Mouse (Mus musculus) T-helper 2 cell (primary cell): ENCODE data around the gene Abca7.
"Not testable (repeated sequence)": the region's sequence is repeated elsewhere in the genome, so short reads cannot be mapped to it uniquely, and the experiment has no call there.

ENCODE experiments used
- in situ Hi-C: fragments of 300-600 bp; cut with MboI, MseI; formaldehyde crosslinking; loops from one replicate; pipeline ENCODE4 v1.15.1; 2025; ENCODE audit warnings: high pct_unique_total_duplicates

The Abca7 gene

DNA sequence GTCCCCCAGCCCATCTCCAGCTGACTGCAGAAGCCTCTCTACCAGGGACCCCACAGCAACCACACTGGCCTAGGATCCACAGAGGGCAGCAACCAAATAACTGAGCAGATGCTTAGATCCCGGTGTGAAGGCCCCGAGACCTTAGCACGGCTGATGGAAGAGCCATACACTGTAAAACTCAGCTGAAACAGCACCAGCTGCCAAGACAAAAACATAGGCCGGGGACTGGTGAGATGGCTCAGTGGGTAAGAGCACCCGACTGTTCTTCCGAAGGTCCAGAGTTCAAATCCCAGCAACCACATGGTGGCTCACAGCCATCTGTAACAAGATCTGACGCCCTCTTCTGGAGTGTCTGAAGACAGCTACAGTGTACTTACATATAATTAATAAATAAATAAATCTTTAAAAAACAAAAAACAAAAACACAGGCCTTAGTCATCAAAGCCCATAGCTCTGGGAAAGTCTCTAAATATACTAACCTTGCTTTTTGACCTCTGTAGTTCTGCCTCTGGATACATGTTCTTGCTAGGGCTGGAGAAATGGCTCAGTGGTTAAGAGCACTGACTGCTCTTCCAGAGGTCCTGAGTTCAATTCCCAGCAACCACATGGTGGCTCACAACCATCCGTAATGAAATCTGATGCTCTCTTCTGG lies 45.2 kb downstream of the Abca7 start:
- in situ Hi-C loops = not testable (repeated sequence)

DNA sequence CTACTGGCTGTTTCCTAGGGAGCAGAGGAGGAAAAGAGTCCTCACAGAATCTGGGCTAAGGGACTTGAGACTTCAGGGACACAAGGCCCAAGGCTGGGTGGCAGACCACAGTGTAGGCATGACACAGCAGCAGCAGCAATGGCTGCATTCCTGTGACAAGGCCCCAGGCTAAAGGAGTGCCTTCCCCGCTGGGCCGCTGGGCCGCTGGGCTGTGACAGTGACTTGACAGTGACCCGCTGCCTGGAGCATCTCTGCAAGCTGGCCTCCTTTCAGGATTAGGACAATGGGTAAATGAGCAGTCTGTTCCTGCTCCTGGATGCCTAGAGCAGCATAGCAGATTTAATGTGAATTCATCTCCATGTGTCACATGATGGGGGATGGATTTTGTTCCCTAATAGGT lies 47.8 kb downstream of the Abca7 start:
- in situ Hi-C loops = no loop called here

DNA sequence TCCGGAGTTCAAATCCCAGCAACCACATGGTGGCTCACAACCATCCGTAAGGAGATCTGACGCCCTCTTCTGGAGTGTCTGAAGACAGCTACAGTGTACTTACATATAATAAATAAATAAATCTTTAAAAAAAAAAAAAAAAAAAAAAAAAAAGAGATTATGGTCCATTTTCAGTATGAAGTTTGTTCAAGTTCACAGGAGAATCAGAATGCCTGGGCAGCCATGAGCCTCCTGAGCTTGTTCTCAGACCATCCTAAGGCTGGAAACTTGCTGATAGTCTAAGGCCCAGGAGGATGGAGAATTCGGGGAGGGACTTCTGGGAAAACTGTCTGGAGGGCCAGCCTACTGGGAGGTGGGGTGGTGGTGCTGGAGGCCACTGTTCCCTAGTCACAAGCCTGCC lies 49.1 kb downstream of the Abca7 start:
- in situ Hi-C loops = not testable (repeated sequence)

DNA sequence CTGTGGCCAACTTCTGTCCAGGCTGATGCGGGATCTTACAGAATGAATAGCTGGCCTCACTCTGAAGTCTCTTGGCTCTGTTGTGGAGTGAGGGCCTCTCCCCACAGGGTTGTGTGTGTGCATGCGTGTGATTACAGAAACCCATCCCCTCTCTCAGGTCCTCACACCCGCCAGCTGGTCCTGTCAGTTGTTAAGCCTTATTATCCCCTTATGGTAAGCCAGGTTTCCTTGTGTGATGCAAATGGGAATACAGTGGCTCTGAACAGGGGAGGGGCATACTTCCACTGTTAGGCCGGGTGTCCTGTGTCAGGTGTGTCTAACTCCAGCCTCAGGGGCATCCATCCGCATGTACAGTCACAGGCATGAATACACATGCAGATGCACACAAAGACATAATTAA lies 49.5 kb downstream of the Abca7 start:
- in situ Hi-C loops = no loop called here

DNA sequence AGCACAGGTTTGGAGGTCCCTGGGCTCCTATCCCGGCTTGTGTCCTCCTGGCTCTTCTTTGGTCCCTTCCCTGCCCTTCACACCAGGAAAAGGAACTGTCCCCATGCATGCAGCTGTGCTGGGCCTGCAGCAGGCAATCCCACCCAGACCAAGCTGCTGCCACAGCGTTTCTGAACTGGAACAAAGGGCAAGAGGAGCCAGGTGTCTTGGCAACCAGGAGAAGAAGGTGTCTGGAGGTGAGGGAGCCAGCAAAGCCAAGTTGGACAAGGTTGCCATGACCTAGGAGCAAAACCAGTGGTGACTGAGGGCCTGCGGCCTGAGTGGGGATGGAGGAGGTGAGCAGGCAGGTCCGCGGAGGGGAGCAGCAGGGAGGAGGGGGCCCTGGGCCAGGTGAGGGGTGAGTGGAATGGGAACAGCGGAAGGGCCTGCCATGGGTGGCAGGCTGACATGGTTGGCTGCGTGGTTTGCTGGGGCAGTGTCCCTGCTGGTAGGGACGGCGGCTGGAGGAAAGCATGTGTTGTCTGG lies 50.8 kb downstream of the Abca7 start, which contains the start of gene Gpx4:
TSS of gene Gpx4 (plus strand) at position 126 of the 525 bp plus-strand sequence.
- in situ Hi-C loops = no loop called here

DNA sequence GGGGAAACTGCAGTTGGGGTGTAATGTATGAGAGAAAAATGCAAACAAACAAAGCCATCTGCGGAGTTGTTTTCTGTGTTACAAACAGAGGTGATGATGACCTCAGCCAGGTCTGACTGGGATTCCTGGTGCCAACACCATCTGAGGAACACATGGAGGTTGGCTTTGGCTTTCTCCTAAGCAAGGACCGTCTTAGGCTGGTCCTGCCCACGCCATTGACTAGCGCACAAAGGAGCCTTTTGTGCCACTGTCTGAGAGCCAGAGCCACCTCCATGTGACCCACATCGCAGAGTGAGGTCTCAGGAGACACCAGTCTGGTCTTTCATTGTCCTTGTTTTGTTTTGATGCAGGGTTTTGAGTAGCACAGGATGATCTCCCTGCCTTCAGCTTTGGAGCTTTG lies 52.1 kb downstream of the Abca7 start:
- in situ Hi-C loops = no loop called here

DNA sequence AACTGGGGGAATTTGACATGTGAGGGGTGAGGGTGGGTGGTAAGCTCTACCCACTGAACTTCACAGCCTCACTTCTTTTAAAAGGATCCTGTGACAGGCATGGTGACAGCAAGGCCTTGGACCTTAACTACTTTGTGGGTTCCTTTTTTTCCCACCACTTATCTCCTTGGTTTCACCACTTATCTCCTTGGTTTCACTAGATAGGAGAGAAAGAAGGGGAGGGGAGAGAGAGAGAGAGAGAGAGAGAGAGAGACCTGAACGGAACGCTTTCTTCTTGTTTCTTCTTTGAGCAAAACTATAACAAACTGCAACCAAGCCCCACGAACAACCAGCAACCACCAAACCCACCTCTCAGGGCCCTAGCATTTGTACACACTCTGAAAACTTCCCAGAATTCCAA lies 52.5 kb downstream of the Abca7 start:
- in situ Hi-C loops = no loop called here

DNA sequence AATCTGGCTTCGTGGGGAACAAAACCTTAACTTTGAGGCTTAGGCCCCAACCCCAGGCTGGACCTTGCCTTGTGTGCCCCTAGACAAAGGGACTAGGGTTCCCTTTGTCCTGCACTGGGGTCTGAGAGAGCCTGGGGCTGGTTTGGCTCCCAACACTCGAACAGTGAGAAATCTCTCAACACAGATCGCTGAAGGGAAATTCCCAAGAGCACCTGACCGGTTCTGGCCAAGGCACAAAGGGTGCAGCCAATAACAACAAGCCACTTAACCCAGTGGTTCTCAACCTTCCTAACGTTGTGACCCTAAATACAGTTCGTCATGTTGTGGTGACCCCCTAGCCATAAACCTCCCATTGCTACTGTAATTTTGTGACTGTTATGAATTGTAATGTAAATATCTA lies 54.0 kb downstream of the Abca7 start:
- in situ Hi-C loops = no loop called here

DNA sequence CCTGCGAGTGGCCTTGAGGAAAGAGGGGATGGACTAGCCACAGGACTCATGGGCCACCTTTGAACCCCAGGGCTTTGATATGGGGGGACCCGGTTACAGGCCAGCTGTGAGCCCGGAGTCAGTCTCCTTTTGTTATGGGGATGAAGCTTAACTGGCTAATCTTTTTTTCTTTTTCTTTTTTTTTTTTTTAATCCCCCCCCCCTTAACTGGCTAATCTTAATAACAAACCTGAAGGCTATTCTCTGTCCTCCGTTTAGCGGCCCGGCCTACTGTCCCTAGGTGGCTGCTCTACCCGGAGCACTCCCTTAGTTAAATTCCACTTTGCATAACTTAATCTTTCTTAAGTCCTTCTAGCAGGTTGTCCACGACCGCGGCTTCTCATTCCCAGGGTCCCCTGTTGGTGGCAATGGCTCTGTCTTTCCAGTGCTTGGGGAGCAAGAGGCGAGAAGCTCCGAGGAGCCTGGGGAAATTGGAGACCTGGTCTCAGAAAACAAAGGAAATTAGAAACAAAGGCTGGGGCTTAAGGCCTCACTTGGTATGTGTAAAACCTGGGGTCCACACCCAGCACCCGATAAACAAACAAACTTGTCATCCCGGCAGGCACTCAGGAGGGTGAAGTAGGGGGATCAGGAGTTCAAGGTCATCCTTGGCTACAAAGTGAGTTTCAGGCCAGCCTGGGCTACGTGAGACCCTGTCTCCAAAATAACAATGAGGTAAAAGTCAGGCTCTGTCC lies 54.8 kb downstream of the Abca7 start:
- in situ Hi-C loops = no loop called here

DNA sequence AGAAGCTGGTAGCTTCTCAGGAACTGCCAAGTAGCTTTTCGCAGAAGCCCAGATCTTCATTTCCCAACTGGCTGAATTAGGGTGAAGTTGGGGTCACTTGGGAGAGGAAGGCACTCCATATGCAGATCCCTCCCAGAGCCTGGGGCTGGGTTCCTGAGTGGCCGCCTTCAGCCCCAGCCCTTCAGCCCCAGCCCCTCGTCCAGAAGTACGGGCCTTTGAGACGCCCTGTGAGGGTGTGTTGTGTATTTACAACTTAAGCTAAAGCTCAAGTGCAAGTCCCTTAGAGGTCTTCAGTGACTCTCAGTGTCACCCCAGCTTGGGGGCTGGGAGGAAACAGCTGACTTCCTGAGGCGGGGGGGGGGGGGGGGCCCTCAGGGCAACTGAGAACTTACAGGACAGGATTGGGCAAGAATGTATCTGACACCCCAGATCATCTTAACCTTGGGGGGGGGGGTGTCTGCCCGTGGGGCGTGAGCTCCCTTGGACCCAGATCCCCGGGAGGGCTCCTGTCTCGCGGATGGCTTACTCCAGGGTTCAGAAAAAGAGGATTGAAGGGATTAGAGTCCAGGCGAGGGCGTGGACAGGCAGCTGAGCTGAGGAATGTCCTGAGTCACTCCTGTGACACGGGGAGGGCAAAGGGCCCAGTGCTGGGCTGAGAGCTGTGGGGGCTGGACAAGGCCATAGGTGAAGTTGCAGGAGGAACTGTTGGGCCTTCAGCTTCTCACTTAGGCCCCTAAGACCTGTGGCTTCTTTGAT lies 55.5 kb downstream of the Abca7 start:
- in situ Hi-C loops = no loop called here

DNA sequence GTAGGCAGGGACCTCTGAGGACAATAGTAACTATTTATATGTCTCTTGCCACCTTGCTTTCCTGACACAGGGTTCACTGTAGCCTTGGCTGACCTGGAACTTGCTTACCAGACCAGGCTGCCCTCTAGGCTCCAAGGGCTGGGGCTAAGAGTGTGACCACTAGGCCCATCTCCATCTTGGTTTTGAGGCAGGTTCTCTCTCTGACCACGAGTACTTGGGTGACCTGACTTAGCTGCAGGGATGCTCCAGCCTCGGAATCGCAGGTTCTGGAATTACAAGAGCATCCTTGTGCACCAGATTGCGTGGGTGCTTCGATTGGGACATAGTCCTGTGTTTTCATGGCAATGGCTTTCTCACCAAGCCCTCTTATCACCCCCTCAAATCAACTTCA lies 56.1 kb downstream of the Abca7 start:
- in situ Hi-C loops = no loop called here

DNA sequence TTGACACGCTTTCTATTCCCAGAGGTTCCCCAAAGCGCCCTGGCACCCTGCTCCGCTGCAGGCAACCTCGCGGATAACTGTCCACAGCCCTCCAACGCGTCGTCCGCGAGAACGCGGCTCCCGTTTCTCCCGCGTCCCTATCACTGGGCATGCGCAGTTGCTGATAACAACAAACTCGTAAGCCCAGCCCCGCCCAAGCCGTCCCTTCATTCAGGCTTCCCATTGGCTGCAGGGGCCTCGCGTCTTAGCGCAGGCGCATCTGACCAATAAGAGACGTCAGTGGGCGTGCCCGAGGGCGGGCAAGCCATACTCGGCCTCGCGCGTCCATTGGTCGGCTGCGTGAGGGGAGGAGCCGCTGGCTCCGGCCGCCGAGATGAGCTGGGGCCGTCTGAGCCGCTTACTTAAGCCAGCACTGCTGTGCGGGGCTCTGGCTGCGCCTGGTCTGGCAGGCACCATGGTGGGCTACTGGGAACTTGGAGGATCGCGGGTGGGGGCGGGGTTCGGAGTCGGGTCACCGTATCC lies 57.0 kb downstream of the Abca7 start:
- in situ Hi-C loops = no loop called here

DNA sequence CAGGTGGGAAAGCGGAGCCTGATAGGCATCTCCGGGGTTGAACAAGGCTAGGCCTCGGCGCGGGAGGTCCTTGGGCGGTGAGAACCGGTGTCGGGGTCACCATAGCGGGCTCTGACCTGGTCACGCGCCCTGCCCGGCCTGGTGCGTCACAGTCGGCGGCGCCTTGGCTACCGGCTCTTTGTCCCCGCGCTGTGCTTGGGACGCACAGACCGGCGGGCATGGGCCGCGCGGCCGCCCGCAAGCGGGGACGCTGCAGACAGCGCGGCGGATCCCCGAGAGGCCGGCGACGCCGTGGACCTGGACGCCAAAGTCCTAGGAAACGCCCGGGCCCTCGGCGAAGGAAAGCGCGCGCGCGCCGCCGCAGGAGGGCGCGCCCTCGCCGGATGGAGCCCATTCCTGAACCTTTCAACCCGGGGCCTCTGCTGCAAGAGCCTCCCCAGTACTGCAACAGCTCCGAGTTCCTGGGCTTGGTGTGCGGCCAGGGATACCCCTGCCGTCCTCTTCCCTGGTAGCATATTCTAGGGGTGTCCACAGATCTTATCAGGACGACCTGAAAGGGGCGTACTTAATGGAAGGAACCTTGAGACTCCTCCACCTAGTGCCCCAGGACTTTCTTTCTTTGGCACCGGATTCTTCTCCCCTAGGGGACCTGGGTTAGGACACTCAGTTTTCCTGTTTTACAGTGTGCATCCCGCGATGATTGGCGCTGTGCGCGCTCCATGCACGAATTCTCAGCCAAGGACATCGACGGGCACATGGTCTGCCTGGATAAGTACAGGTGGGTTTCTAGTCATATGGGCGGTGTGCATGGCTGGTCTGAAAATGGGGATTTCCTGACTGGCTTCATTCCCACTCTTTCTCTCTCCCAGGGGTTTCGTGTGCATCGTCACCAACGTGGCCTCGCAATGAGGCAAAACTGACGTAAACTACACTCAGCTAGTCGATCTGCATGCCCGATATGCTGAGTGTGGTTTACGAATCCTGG lies 57.8 kb downstream of the Abca7 start:
- in situ Hi-C loops = no loop called here

DNA sequence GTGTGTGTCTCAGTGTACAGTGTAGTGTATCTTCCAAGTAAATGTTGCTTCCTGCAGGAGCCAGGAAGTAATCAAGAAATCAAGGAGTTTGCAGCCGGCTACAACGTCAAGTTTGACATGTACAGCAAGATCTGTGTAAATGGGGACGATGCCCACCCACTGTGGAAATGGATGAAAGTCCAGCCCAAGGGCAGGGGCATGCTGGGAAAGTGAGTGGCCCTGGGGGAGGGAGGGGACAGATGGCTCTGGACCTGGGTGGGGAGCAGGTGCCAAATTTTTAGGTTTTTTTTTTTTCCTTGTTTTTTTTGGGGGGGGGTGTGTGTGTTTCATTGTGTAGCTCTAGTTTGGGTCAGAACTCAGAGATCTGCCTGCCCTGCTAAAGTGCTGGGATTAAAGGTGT lies 58.6 kb downstream of the Abca7 start:
- in situ Hi-C loops = not testable (repeated sequence)

DNA sequence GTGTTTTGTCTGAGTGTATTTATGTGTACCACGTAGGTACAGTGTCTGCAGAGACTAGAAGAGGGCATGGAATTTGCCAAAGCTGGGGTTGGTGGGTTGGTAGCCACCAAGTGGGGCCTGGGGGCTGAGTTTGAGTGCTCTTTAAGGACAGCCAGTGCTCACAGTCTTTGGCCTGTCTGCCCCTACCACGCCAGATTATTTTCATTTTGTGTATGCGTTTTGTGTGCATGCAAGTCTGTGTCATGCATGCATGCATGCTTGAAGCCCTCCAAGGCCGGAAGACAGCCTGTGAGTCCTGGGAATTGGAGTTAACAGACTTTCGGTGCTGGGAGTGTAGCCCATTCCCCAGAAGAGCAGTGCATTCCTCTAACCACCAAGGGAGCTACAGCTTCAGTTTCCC lies 59.1 kb downstream of the Abca7 start:
- in situ Hi-C loops = no loop called here

DNA sequence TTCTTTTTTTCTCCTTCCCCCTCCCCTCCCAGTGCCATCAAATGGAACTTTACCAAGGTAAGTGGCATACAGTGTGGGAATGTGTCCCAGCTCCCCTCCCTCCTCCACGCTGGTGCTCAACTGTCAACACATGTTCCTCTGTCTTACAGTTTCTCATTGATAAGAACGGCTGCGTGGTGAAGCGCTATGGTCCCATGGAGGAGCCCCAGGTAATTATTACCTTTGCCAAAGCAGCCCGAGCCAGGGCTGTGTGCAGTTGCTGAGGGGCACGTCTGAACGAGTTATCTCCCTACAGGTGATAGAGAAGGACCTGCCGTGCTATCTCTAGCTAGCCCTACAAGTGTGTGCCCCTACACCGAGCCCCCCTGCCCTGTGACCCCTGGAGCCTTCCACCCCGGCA lies 59.6 kb downstream of the Abca7 start:
- in situ Hi-C loops = no loop called here

DNA sequence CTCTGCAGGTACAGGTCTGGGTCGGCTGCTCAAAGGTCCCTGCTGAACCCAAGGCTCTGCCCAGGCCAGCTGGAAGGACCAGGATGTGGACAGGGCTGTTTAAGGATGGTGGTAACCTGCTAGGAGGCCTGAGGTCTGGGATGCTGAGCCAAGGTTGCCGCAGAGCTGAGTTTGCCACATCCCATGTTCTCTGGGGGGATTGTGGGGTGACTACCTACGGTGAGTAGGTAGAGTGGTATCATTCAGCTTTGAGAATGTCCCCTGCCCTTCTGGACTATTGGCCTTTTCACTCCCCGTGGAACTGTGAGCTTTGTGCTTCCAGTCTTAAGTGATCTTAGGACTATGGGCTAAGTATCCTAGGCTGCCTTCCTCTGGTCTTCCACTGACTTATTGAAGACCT lies 60.2 kb downstream of the Abca7 start:
- in situ Hi-C loops = no loop called here

DNA sequence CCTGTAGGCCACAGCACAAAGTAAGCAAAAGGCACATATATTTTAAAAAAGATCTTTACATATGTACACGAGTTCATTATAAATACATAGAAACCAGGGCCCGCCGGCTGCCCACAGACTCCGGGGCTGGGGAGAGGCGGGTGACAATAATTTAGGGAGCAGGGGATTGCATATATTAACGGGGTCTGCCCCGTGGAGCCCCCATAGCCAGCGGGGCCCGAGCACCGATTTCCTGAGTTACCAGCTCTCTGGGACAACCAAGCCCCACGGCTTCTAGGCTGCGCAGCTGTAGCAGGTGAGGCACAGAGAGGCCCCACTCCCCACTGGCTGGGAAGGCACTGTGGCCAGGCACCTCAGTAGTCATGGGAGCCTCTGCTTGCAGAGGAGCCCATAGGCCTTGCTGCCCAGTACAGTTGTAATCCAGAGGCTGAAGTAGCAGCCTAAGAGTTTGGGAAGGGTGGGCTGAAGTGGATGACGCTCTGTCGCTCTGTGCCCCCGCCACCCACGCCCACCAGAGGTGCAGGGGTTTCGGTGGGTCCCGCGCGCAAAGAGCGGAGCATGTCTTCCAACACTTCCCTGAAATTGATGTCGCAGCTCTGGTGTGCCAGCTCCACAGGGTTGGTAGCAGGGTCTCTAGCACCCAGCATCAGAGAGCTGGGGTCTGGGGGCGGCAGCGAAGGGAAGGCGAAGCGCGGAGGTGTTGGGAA lies 60.8 kb downstream of the Abca7 start:
- in situ Hi-C loops = no loop called here

DNA sequence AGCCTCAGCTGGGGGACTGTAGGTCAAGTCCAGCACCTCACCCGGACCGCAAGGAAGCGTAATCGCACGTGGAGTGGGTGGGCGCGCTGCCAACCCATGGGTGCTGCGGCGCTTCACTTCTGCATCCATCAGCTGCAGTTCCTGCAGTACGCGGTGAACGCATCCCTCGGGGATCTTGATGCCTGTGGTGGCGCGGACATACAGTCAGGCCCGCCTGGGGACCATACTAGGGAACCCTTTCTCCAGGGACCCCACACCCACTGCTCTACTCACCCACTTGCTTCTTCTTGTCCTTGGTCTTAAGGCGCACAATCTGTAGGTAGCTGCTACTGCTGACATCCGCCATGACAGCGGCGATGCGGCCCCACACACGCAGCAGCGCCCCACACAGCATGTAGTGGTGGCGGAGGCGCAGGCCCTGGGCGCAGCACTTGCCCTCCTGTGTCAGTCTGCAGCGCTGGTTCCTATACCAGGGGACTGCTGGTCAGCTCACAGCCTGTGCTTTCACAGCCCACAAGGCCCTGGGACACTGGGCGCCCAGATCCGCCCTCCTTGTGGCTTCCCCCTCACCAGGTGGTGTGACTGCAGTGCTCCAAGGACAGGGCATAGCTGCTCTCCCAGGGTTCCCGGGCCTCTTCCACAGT lies 61.5 kb downstream of the Abca7 start:
- in situ Hi-C loops = no loop called here

DNA sequence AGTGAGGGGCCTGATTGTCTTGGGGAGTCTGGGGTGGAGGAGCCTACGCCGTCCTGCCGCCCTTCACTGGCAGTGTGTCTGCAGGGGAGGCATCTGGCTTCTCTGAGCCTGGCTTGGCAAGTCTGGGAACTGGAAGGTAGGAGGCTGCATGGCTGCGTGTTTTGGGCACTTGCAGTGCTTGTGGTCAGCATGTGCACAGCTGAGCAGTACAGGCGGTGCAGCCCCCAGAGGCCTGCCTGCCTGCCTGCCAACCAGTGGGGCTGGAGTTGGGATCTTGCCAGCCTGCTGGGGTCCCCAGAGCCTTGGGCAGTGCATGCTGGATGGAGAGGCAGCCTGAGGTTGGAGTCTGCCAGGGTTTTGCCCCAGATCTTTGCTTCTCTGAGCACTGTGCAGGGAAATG lies 66.8 kb downstream of the Abca7 start:
- in situ Hi-C loops = no loop called here
